Mouse (Mus musculus) embryonic fibroblast, embryonic 13.5 days (primary cell): ENCODE results near the gene Flt1.

Experiments
- CTCF ChIP-seq: IDR thresholded peaks from 2 replicates; pipeline ENCODE4 v1.5.1; 2011; ENCODE audit warnings: mild to moderate bottlenecking, control low read depth, low read length, moderate library complexity, borderline replicate concordance; ENCODE audit not compliant: insufficient read depth
- POLR2A ChIP-seq: IDR thresholded peaks from 2 replicates; pipeline ENCODE4 v1.6.1; 2011; ENCODE audit warnings: low read depth, mild to moderate bottlenecking, control low read depth, low read length, moderate library complexity

DNA sequence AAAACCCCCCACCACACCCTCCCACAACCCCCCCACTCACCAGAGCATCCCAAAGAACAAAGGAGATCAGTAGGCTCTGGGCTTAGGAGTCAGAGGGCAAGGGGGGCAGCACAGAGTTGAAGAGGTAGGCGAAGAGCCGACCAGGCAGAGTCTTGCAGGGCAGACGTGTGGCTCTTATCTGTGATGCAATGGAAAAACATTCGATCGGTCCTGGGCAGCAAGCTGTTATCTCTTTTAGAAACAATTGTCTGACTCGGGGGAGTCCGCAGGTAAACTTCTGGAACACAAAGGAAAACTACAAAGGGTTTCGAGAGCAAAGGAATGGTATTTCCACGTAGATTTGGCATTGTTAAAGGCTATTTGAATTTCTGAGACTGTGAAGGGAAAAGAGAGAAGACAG is 35.5 kb upstream of the Flt1 start:
- no peak for TF ChIP-seq CTCF
- TF ChIP-seq POLR2A, result no peak
